Mouse (Mus musculus) neural tube, embryonic 14.5 days (tissue): ENCODE measurements at regions not wholly inside any gene's neighbourhood (a gene's known extent, or its start where the extent isn't known, plus 50 kb on each side); places are given as distances from the start of the nearest gene placed in this dataset.

Experiments used
- ATAC-seq: fragments of 200-750 bp; cut with Nextera tagmentation; 2 replicates; pipeline ENCODE4 v1.8.0; 2017; ENCODE audit warnings: low read depth, mild to moderate bottlenecking, moderate TSS enrichment, moderate library complexity
- H3K27ac ChIP-seq: fragments of 300-500 bp; sonication (generic); 2 replicates; pipeline ENCODE4 v1.5.1; 2014; ENCODE audit warnings: low read depth, mild to moderate bottlenecking, control low read depth, low read length, moderate library complexity, mixed read lengths
- H3K27me3 ChIP-seq: fragments of 300-500 bp; sonication (generic); 2 replicates; pipeline ENCODE4 v1.6.1; 2014; ENCODE audit warnings: low read length; ENCODE audit not compliant: control insufficient read depth, insufficient read depth
- H3K36me3 ChIP-seq: fragments of 300-500 bp; sonication (generic); 2 replicates; pipeline ENCODE4 v1.6.1; 2014; ENCODE audit warnings: low read length, mixed read lengths; ENCODE audit not compliant: control insufficient read depth, insufficient read depth
- H3K4me1 ChIP-seq: fragments of 300-500 bp; sonication (generic); 2 replicates; pipeline ENCODE4 v1.6.1; 2014; ENCODE audit warnings: low read length; ENCODE audit not compliant: control insufficient read depth, insufficient read depth
- H3K4me2 ChIP-seq: fragments of 300-500 bp; sonication (generic); 2 replicates; pipeline ENCODE4 v1.6.1; 2014; ENCODE audit warnings: mild to moderate bottlenecking, low read depth, low read length, control low read depth
- H3K4me3 ChIP-seq: fragments of 300-500 bp; sonication (generic); 2 replicates; pipeline ENCODE4 v1.5.1; 2014; ENCODE audit warnings: low read depth, low read length, control low read depth, mixed read lengths
- H3K9ac ChIP-seq: fragments of 300-500 bp; sonication (generic); replicated peaks from 2 replicates; pipeline ENCODE4 v1.6.1; 2014; ENCODE audit warnings: low read depth, mild to moderate bottlenecking, control low read depth, low read length, mixed read lengths
- H3K9me3 ChIP-seq: fragments of 300-500 bp; sonication (generic); 2 replicates; pipeline ENCODE4 v1.6.1; 2016; ENCODE audit warnings: low read length; ENCODE audit not compliant: control insufficient read depth
- WGBS: fragments of 180-500 bp; shearing (Covaris S2); extraction: QIAGEN DNeasy Blood & Tissue Kit; methylation state at CpG from one replicate; pipeline ENCODE4 v1.1.7; 2014; 5-methylcytosine and 5-hydroxymethylcytosine counted together

DNA sequence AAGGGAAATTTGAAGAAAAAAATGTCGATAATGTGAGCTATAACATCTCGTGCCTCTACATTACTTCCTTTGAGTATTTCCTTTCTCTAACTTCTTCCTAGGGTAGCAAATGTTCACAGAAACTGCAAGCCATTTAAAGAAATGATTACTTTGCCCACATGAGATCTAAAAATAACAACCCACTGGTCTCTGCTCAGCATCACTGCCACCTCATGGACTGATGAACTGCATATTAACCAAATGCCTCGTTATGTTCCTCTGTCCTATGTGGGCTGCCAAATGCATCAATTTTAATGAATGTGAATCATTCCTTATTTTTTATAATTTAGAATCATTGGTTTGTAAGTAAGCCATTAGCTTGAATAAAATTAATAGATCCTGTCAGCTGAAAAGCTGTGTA lies 590.0 kb upstream of the Nr3c2 start:
- Histone ChIP-seq H3K36me3 (no peaks in the 10 kb centered on the region), H3K27ac (no peak overlapping the region), H3K9ac (no peak overlapping the region), H3K4me3 (no peak overlapping the region), H3K4me2 (no peak overlapping the region), H3K4me1 (no peaks in the 10 kb centered on the region), H3K9me3 (no peaks in the 10 kb centered on the region), H3K27me3 (no peaks in the 10 kb centered on the region)
- ATAC-seq, result no peak
- 88% methylated on average over 3 of the region's 3 CpGs for WGBS

DNA sequence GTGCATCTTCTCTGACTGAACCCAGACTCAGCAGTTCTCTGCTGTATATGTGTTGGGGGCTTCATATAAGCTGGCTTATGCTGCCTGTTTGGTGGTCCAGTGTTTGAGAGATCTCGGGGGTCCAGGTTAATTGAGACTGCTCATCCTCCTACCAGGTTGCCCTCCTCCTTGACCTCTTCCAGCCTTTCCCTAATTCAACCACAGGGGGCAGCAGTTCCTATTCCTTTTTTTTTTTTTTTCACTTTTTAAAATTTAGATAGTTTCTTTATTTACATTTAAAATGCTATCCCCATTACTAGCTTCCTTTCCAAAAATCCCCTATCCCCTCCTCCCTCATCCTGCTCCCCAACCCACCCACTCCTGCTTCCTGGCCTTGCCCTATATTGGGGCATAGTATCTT lies 570.7 kb upstream of the Nr3c2 start:
- no peaks in the 10 kb centered on the region for H3K9me3 ChIP-seq
- H3K4me1 ChIP-seq, result no peaks in the 10 kb centered on the region
- H3K4me3 ChIP-seq, result no peak overlapping the region
- ATAC-seq, result no peak
- no peak overlapping the region for H3K4me2 ChIP-seq
- H3K27me3 ChIP-seq, result no peaks in the 10 kb centered on the region
- H3K36me3 ChIP-seq, result no peaks in the 10 kb centered on the region
- 71% methylated on average over 1 of the region's 1 CpGs for WGBS
- H3K27ac ChIP-seq, result no peak overlapping the region
- no peak overlapping the region for H3K9ac ChIP-seq

DNA sequence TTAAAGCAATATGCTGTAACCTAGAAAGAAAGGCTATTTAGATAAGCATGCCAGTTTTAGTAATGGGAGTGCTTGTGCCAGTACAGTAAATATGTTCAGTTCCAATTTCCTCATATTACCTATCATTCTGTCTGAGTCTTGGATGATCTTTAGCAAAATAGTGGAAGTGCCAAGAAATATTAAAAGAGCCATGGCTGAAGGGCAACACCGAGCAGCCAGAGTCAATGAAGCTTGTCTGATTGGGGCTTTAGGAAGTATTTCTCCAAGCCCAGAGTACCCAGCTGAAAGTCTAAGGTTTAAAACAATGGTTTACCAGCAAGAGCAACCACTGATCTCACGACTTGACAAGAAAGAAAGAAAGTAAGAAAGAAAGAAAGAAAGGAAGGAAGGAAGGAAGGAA lies 556.2 kb upstream of the Nr3c2 start:
- H3K9ac ChIP-seq, result no peak overlapping the region
- no peaks in the 10 kb centered on the region for H3K27me3 ChIP-seq
- H3K9me3 ChIP-seq, result no peaks in the 10 kb centered on the region
- 64% methylated on average over 2 of the region's 2 CpGs for WGBS
- ATAC-seq, result no peak
- no peak overlapping the region for H3K27ac ChIP-seq
- no peak overlapping the region for H3K4me2 ChIP-seq
- no peak overlapping the region for H3K4me3 ChIP-seq
- no peaks in the 10 kb centered on the region for H3K36me3 ChIP-seq
- H3K4me1 ChIP-seq, result no peaks in the 10 kb centered on the region

DNA sequence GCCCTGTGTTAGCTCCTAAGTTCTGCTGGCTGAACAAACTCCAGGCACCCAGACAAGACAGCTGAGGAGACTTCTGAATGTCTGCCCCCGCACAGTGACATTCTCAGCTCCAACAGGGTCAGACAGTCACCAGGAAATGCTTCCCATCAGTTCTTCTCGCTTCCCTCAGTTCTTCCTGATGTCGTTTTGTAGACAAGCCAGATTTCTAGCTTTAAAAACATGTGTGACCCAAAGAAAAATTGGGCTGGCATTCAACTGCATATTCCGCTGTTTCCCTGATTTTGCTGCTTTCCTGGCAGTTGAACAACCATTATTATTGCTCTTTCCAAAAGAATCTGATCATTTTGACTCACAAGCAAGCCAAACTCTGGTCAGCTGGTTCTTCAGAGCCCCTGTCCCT lies 553.1 kb upstream of the Nr3c2 start:
- Histone ChIP-seq H3K4me3 (no peak overlapping the region), H3K9me3 (no peaks in the 10 kb centered on the region), H3K27me3 (no peaks in the 10 kb centered on the region), H3K36me3 (no peaks in the 10 kb centered on the region), H3K4me2 (no peak overlapping the region), H3K9ac (no peak overlapping the region), H3K4me1 (no peaks in the 10 kb centered on the region), H3K27ac (no peak overlapping the region)
- WGBS, result 81% methylated on average over 4 of the region's 4 CpGs
- no peak for ATAC-seq

DNA sequence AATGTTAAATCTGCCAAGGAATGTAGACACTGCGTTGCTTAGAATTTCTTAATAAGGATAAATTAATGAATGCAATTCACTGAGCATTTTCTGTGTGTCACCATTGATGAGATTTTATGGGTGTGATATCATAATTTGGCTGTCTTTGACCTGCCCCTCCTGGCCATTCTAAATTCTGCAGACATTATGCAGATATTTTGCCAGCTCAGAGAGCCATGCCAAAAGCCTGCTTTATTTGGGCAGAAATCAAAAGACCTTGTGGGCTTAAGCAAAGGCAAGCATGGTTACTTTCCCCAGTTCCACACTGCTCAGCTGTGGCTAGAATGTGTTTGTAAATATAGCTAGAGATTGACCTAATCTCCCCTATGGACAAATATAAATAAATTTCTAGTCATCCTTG lies 552.4 kb upstream of the Nr3c2 start:
- 78% methylated on average over 1 of the region's 1 CpGs for WGBS
- Histone ChIP-seq H3K9me3 (no peaks in the 10 kb centered on the region), H3K4me3 (no peak overlapping the region), H3K27ac (no peak overlapping the region), H3K36me3 (no peaks in the 10 kb centered on the region), H3K9ac (no peak overlapping the region), H3K4me1 (no peaks in the 10 kb centered on the region), H3K4me2 (no peak overlapping the region), H3K27me3 (no peaks in the 10 kb centered on the region)
- ATAC-seq, result no peak

DNA sequence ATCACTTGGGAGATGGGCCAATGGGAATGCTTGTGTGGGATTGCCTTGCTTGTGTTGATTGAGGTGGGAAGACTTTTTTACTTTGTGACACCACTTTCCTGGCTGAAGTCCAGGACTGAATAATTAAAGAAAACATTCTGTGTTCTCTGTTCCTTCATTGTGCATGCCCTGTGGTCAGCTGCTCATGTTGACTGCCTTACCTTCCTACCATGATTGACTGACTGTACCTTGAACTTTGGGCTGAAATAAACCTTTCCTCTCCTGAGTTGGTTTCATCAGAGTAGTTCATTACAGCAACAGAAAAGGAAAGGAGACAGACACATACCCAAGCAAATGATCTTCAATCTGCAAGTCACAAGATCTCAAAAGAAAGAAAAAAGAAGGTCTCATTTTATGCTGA lies 524.9 kb upstream of the Nr3c2 start:
- H3K4me3 ChIP-seq, result no peak overlapping the region
- H3K9me3 ChIP-seq, result no peaks in the 10 kb centered on the region
- ATAC-seq, result no peak
- no peaks in the 10 kb centered on the region for H3K27me3 ChIP-seq
- no peak overlapping the region for H3K4me2 ChIP-seq
- H3K4me1 ChIP-seq, result no peaks in the 10 kb centered on the region
- H3K27ac ChIP-seq, result no peak overlapping the region
- H3K9ac ChIP-seq, result no peak overlapping the region
- no peaks in the 10 kb centered on the region for H3K36me3 ChIP-seq

DNA sequence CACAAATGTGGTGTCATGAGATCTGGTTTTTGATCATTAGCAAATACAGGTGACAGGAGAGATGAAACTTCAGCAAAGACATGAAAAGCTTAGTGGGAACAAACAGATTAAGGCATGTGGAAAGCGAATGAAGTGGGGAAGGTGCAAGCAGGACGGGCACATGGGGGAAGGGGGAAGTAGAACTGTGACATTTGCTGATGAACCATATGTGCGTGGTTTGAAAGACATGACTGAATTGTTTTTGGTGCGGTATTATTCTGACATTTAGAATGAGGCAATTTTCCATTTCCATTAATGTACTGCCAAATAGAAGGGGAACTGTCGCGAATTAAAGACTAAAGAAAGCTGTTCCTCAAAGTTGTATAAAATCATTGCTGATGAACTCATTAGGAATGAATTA lies 521.5 kb upstream of the Nr3c2 start:
- WGBS, result 95% methylated on average over 6 of the region's 6 CpGs
- ATAC-seq, result no peak
- Histone ChIP-seq H3K9me3 (no peaks in the 10 kb centered on the region), H3K36me3 (no peaks in the 10 kb centered on the region), H3K4me1 (no peaks in the 10 kb centered on the region), H3K4me2 (no peak overlapping the region), H3K9ac (no peak overlapping the region), H3K4me3 (no peak overlapping the region), H3K27ac (no peak overlapping the region), H3K27me3 (no peaks in the 10 kb centered on the region)

DNA sequence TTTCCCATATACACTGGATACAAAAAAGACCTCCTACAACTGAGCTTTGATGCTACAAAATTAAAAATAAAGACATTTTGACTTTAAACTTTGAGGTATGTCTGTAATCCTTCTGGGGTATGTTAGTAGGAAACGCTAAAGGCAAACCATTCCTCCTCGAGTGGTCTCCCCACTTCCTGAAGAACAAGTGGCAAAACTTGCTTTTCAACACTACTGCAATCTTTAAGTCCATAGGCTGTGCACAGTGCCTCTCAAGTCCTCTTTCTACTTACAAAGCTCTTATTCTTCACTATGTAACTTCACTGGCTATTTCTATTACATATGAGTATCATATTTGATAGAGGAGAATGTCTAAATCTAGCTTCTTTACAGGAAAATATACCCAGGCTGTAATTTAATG lies 517.6 kb upstream of the Nr3c2 start:
- Histone ChIP-seq H3K9ac (no peak overlapping the region), H3K4me3 (no peak overlapping the region)
- WGBS, result 66% methylated on average over 2 of the region's 2 CpGs

DNA sequence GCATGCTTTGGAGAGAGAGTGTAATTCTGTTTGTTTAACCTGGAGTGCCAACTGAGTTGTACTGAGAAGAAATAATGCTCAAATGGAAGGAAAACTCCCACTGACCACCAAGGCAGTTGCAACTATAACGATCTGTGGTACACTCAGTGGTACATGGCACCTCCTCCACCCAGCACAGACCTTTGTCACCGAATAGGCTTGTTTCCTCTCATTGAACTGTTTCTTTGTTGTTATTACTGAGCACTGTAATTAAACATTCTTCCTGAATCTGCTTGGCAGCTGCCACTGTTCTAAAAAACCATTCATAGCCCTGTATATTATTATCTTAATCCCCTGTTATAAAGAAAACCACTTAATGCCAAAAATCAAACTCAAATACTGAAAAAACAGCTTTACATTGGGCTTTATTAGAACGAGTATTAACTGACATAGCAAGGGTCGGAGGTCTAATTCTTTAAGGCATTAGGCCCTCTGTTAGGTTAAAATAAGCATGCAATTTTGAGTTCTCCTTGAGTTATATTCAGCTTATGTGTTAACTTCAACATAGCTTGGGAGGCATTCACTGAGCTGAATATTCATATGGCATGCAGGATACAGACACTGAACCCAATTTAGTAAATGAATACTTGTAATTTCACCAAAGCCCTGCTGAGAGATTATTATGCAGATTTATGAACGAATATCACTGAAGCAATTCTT lies 515.5 kb upstream of the Nr3c2 start:
- no peak overlapping the region for H3K9ac ChIP-seq
- ATAC-seq, result no peak
- no peak overlapping the region for H3K4me3 ChIP-seq
- no peak overlapping the region for H3K27ac ChIP-seq
- H3K27me3 ChIP-seq, result no peaks in the 10 kb centered on the region
- 65% methylated on average over 5 of the region's 5 CpGs for WGBS
- no peak overlapping the region for H3K4me2 ChIP-seq
- H3K9me3 ChIP-seq, result no peaks in the 10 kb centered on the region
- H3K4me1 ChIP-seq, result no peaks in the 10 kb centered on the region
- no peaks in the 10 kb centered on the region for H3K36me3 ChIP-seq

More for the DNA sequence above, 517.6 kb upstream of the Nr3c2 start:
- Histone ChIP-seq H3K4me1 (no peaks in the 10 kb centered on the region), H3K27me3 (no peaks in the 10 kb centered on the region), H3K36me3 (no peaks in the 10 kb centered on the region), H3K27ac (no peak overlapping the region), H3K9me3 (no peaks in the 10 kb centered on the region), H3K4me2 (no peak overlapping the region)
- ATAC-seq, result no peak

DNA sequence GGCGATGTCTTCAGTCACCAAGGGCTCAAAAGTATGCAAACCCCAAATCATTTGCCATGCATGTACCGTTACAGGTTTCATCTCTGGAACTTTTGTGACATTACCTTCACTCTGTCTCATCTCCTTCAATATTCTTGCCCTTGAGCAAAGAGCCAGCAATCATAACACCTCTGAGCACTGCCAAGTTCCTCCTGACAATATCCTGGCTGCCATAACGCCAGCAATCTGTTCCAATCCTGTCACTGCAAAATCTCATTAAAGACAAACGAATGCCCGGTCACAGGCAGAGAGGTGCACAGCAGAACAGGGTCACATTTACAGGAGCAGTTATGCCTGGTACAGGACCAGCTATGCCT lies 515.0 kb upstream of the Nr3c2 start:
- no peak overlapping the region for H3K4me2 ChIP-seq
- no peak overlapping the region for H3K9ac ChIP-seq
- no peak for ATAC-seq
- no peak overlapping the region for H3K4me3 ChIP-seq
- no peaks in the 10 kb centered on the region for H3K36me3 ChIP-seq
- no peak overlapping the region for H3K27ac ChIP-seq
- no peaks in the 10 kb centered on the region for H3K4me1 ChIP-seq
- 73% methylated on average over 5 of the region's 5 CpGs for WGBS
- H3K27me3 ChIP-seq, result no peaks in the 10 kb centered on the region
- no peaks in the 10 kb centered on the region for H3K9me3 ChIP-seq
